Mouse (Mus musculus) cerebellum, adult 8-10 months (tissue): ENCODE results near the gene Cryz.
A peak's percentile ranks its signal among the peaks of the same experiment; 100 is the strongest.
"Not testable (repeated sequence)": the region's sequence is repeated elsewhere in the genome, so short reads cannot be mapped to it uniquely, and the experiment has no call there.

Experiments
- DNase-seq: peaks from one replicate; pipeline ENCODE4 v3.0.0; 2022

Cryz gene

GRCm38 (mm10) chr3:154614771-154615170 lies 18.3 kb downstream of the Cryz start:
- DNase-seq = no peak

- DNase-seq = no peak
These were observed 18.8 kb downstream of the Cryz start for GRCm38 (mm10) chr3:154615304-154615703.

- DNase-seq = no peak
These were observed 19.6 kb downstream of the Cryz start for GRCm38 (mm10) chr3:154616106-154616505.

- no peak for DNase-seq
These were observed 31.8 kb downstream of the Cryz start for GRCm38 (mm10) chr3:154628284-154628683.

GRCm38 (mm10) chr3:154631281-154631680 lies 34.8 kb downstream of the Cryz start:
- DNase-seq = not testable (repeated sequence)

GRCm38 (mm10) chr3:154633091-154633490 lies 36.6 kb downstream of the Cryz start:
- no peak for DNase-seq

GRCm38 (mm10) chr3:154646638-154647442 lies 50.3 kb downstream of the Cryz start:
- DNase-seq = peak; percentile 25

- no peak for DNase-seq
These were observed 50.9 kb downstream of the Cryz start for GRCm38 (mm10) chr3:154647443-154647780.

GRCm38 (mm10) chr3:154649411-154650285 lies 53.1 kb downstream of the Cryz start:
- DNase-seq = no peak

GRCm38 (mm10) chr3:154651192-154651821 lies 54.8 kb downstream of the Cryz start:
- DNase-seq = no peak

GRCm38 (mm10) chr3:154652581-154653420 lies 56.3 kb downstream of the Cryz start:
- DNase-seq = peak; percentile 67

- DNase-seq = no peak
These were observed 56.9 kb downstream of the Cryz start for GRCm38 (mm10) chr3:154653454-154653853.

- no peak for DNase-seq
These were observed 57.8 kb downstream of the Cryz start for GRCm38 (mm10) chr3:154654284-154654683.

- no peak for DNase-seq
These were observed 58.4 kb downstream of the Cryz start for GRCm38 (mm10) chr3:154654901-154655300.

- DNase-seq = no peak
These were observed 59.2 kb downstream of the Cryz start for GRCm38 (mm10) chr3:154655711-154656110.

- no peak for DNase-seq
These were observed 67.0 kb downstream of the Cryz start, which contains the start of gene Erich3 for GRCm38 (mm10) chr3:154663545-154663944. Erich3 (plus strand) TSS chr3:154663859.

GRCm38 (mm10) chr3:154663976-154664581 lies 67.6 kb downstream of the Cryz start:
- peak; percentile 76 for DNase-seq

- no peak for DNase-seq
These were observed 68.1 kb downstream of the Cryz start for GRCm38 (mm10) chr3:154664636-154665035.

GRCm38 (mm10) chr3:154668485-154668884 lies 72.0 kb downstream of the Cryz start:
- DNase-seq = no peak

GRCm38 (mm10) chr3:154670584-154670983 lies 74.1 kb downstream of the Cryz start:
- no peak for DNase-seq

GRCm38 (mm10) chr3:154671013-154671412 lies 74.5 kb downstream of the Cryz start:
- no peak for DNase-seq
